In the genomic region with DNA sequence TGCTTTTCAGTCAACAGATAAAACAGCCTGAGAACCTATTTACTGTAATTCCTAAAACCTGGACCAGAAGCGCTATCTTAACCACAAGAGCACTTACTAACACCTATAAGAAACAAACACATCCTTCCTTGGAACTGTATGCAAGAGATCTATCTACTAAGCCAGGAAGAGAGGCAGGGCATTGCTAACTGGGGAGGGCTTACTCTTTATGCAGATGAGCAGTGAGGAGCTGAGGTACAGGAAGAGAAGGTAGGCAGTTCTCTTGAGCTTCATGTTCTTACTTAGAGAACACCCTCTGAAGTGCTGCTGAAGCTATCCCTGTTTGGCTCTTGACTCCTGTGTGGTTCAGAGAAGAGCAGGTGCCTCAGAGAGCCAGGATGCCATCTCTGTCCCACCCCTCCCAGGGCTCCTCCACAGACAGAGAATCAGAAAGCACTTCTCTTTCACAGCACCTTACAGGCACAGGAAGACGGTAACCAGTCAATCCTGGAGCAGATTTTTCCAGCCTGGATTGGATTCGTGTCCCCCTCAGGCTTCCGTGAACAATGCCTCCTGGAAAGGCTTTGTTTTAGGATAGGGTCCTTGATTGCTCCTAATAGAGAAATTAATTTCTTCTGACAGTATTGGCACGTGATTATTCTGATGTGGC, we compare ENCODE assay signal across 9 mouse cellular contexts. TPM values are rescaled to one million over a fixed set of nuclear protein-coding genes. Genes with fewer than 3 reads are reported as not detected.
DNase-seq lines count a peak whose midpoint lies in the region; ATAC-seq and TF ChIP-seq lines count a peak whose summit lies in the region.
"Had no signal": no experiment of that assay in that cellular context is flagged by ENCODE, and none has a peak within 500 bp of the region (broad histone marks: within the 10 kb centered on the region; RNA-seq: fewer than 3 reads in every experiment).

Gene Crb1 (minus strand): TSS at position 463 of the 649 bp plus-strand sequence.

- no peak within 1 kb of the TSS for H3K4me2 ChIP-seq in liver, embryonic 11.5 days
- peak within 1 kb of the TSS; percentile 49 for H3K4me2 ChIP-seq in hindbrain, postnatal 0 days (ENCODE audit: low read depth, low read length)
- peak within 1 kb of the TSS; percentile 45 for H3K4me2 ChIP-seq in neural tube, embryonic 13.5 days

- no peaks in the 10 kb centered on the region for H3K27me3 ChIP-seq in liver, embryonic 11.5 days (replicated peaks; ENCODE audit: control insufficient read depth, insufficient read depth, low read length)
- H3K27me3 ChIP-seq in hindbrain, postnatal 0 days (ENCODE audit: insufficient read depth, low read length), result no peaks in the 10 kb centered on the region
- no peaks in the 10 kb centered on the region for H3K27me3 ChIP-seq in neural tube, embryonic 13.5 days

- WGBS in liver, embryonic 11.5 days, result 19% methylated on average over 5 of the region's 5 CpGs
- WGBS in hindbrain, postnatal 0 days, result 8% methylated on average over 5 of the region's 5 CpGs
- 4% methylated on average over 5 of the region's 5 CpGs for WGBS in neural tube, embryonic 13.5 days

- no peak for ATAC-seq in liver, embryonic 11.5 days (replicated peaks; ENCODE audit: low FRiP score)
- ATAC-seq in hindbrain, postnatal 0 days, result peak; percentile 72; the same call in 1 of the 2 replicates
- ATAC-seq in neural tube, embryonic 13.5 days (ENCODE audit: low read depth), result peak; percentile 88
- no peak for ATAC-seq in monocyte, adult 5-6 weeks (replicated peaks; ENCODE audit: insufficient number of reproducible peaks, low FRiP score, low TSS enrichment, poor library complexity, severe bottlenecking)

- H3K9me3 ChIP-seq in liver, embryonic 11.5 days (ENCODE audit: control insufficient read depth, low read length), result no peaks in the 10 kb centered on the region
- H3K9me3 ChIP-seq in hindbrain, postnatal 0 days (ENCODE audit: low read length), result no peaks in the 10 kb centered on the region
- H3K9me3 ChIP-seq in neural tube, embryonic 13.5 days, result no peaks in the 10 kb centered on the region

- H3K36me3 ChIP-seq in liver, embryonic 11.5 days (ENCODE audit: control insufficient read depth, insufficient read depth, low read length), result no peaks in the 10 kb centered on the region
- no peaks in the 10 kb centered on the region for H3K36me3 ChIP-seq in hindbrain, postnatal 0 days (ENCODE audit: insufficient read depth, low read length)
- no peaks in the 10 kb centered on the region for H3K36me3 ChIP-seq in neural tube, embryonic 13.5 days

- peak; percentile 30 for DNase-seq in liver, embryonic 11.5 days (ENCODE audit: low spot score)
- DNase-seq in liver, result no peak
- peak; percentile 45 for DNase-seq in embryo, embryonic 9.5 days (ENCODE audit: extremely low spot score)
- peak; percentile 55 for DNase-seq in hindbrain, postnatal 0 days (ENCODE audit: low spot score)
- no peak for DNase-seq in thymus, postnatal 36 days
- DNase-seq in gastrocnemius, adult 2 months, result no peak

- no peak for TF ChIP-seq CTCF in hindbrain, postnatal 0 days (IDR thresholded peaks at IDR 0.05; ENCODE audit: low read depth)
- no peak for TF ChIP-seq CTCF in gastrocnemius, adult 2 months (IDR thresholded peaks at IDR 0.05)

- intact Hi-C loops in gastrocnemius, adult 2 months (cut with DNase I), result no loop called here

- no peak within 1 kb of the TSS for H3K4me3 ChIP-seq in liver, embryonic 11.5 days (ENCODE audit: low read depth, low read length)
- H3K4me3 ChIP-seq in hindbrain, postnatal 0 days (ENCODE audit: low read length), result peak within 1 kb of the TSS; percentile 29
- peak within 1 kb of the TSS; percentile 22 for H3K4me3 ChIP-seq in neural tube, embryonic 13.5 days
- no peak within 1 kb of the TSS for H3K4me3 ChIP-seq in gastrocnemius, adult 2 months

- no peak within 1 kb of the TSS for H3K9ac ChIP-seq in liver, embryonic 11.5 days (ENCODE audit: low read depth, low read length)
- H3K9ac ChIP-seq in hindbrain, postnatal 0 days (replicated peaks; ENCODE audit: low read length), result peak within 1 kb of the TSS; percentile 33; the same call in 1 of the 2 replicates
- H3K9ac ChIP-seq in neural tube, embryonic 13.5 days, result peak within 1 kb of the TSS; percentile 47
- H3K9ac ChIP-seq: liver, embryonic 14.5 days had no signal

- H3K4me1 ChIP-seq in liver, embryonic 11.5 days (replicated peaks; ENCODE audit: control insufficient read depth, insufficient read depth, low read length), result no peaks in the 10 kb centered on the region
- H3K4me1 ChIP-seq in hindbrain, postnatal 0 days (ENCODE audit: insufficient read depth, low read length), result 0 out of 2 replicates have a peak, but pooled peaks cover 4% of the 10 kb centered on the region
- peaks cover 14% of the 10 kb centered on the region for H3K4me1 ChIP-seq in neural tube, embryonic 13.5 days (replicated peaks)

- H3K27ac ChIP-seq in liver, embryonic 11.5 days (ENCODE audit: low read depth, low read length), result no peak within 1 kb of the TSS
- H3K27ac ChIP-seq in hindbrain, postnatal 0 days, result no peak within 1 kb of the TSS
- H3K27ac ChIP-seq in neural tube, embryonic 13.5 days (replicated peaks), result peak within 1 kb of the TSS; percentile 30
- H3K27ac ChIP-seq in gastrocnemius, adult 2 months, result no peak within 1 kb of the TSS
- H3K27ac ChIP-seq: liver, embryonic 14.5 days had no signal

RNA-seq across cellular contexts. Expression of gene Crb1, which starts in this region (rescaled TPM):
- polyA plus RNA-seq in liver, embryonic 11.5 days (2014; fragmentation: Nextera tagmentation; extraction: Ambion mirVana), result 0.07 and 0.10 TPM in 2 replicates
- total RNA-seq in hindbrain, postnatal 0 days (2014; rRNA removed), result 1.5 and 4.6 TPM in 2 replicates
- polyA plus RNA-seq in hindbrain, postnatal 0 days (2015; fragmentation: Nextera tagmentation; extraction: Ambion mirVana), result 0.83 and 0.96 TPM in 2 replicates
- polyA plus RNA-seq in neural tube, embryonic 13.5 days (2015; fragmentation: Nextera tagmentation; extraction: Ambion mirVana), result 1.1 and 1.3 TPM in 2 replicates
- total RNA-seq in gastrocnemius, adult 2 months (2021), result not detected
- not detected in 3 replicates for total RNA-seq in monocyte, adult 5-6 weeks (2017)
- polyA plus RNA-seq: liver, embryonic 14.5 days had no signal

Comparison
In these comparisons a context has a peak if more than half of its experiments do, and no peak if none do; other contexts are left out.
1. Peak in DNase-seq in liver, embryonic 11.5 days; RNA of the gene not detected or under 1 TPM.
2. ATAC-seq: peak in hindbrain, postnatal 0 days (single experiment) and neural tube, embryonic 13.5 days (single experiment); none in liver, embryonic 11.5 days (single experiment) and monocyte, adult 5-6 weeks (single experiment).
3. DNase-seq: peak in embryo, embryonic 9.5 days (single experiment) and hindbrain, postnatal 0 days (single experiment); none in liver (single experiment), thymus, postnatal 36 days (0 of 2) and gastrocnemius, adult 2 months (single experiment).
4. H3K4me3 ChIP-seq: peak in hindbrain, postnatal 0 days (single experiment) and neural tube, embryonic 13.5 days (single experiment); none in liver, embryonic 11.5 days (single experiment) and gastrocnemius, adult 2 months (single experiment).